ENCODE assay signal across 11 mouse cellular contexts in the genomic region with DNA sequence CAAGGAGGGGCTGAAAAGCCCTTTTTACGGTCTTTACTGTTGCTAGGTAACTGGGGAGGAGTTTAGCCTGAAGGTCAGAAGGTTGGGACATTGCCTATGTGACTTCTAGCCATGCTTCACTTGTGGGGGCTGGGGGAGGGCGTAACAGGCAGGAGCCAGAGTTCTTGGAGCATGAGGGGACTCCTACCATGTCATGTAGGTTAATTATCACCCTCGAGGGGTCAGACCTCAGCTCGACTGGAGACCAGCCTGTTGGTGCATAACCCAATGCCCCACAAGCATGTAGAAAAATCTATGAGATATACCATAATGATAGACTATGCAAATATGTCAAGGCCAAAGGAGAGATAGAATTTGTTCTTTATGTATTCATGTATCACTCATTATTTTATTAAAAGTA.
"Had no signal": no experiment of that assay in that cellular context is flagged by ENCODE, and none has a peak within 500 bp of the region (broad histone marks: within the 10 kb centered on the region; RNA-seq: fewer than 3 reads in every experiment).

No protein-coding gene starts in this region.

- H3K4me1 ChIP-seq: intestine, embryonic 15.5 days; limb, embryonic 13.5 days; midbrain, embryonic 13.5 days; neural tube, embryonic 15.5 days had no signal

- H3K36me3 ChIP-seq: intestine, embryonic 15.5 days; limb, embryonic 13.5 days; midbrain, embryonic 13.5 days; neural tube, embryonic 15.5 days had no signal

- H3K27me3 ChIP-seq: intestine, embryonic 15.5 days; limb, embryonic 13.5 days; midbrain, embryonic 13.5 days; neural tube, embryonic 15.5 days had no signal

- H3K27ac ChIP-seq: intestine, embryonic 15.5 days; layer of hippocampus, adult 2 months; limb, embryonic 13.5 days; liver, embryonic 14.5 days; midbrain, embryonic 13.5 days; neural tube, embryonic 15.5 days had no signal

- ATAC-seq: intestine, embryonic 15.5 days; midbrain, embryonic 13.5 days had no signal

- H3K4me3 ChIP-seq: intestine, embryonic 15.5 days; layer of hippocampus, adult 2 months; limb, embryonic 13.5 days; midbrain, embryonic 13.5 days; myocyte; neural tube, embryonic 15.5 days had no signal

- H3K4me2 ChIP-seq: intestine, embryonic 15.5 days; limb, embryonic 13.5 days; midbrain, embryonic 13.5 days; neural tube, embryonic 15.5 days had no signal

- DNase-seq: kidney, adult 8-10 months; kidney, postnatal 4 days; left cerebral cortex, postnatal 4 days; lung, adult 18-20 months had no signal

- H3K9me3 ChIP-seq: intestine, embryonic 15.5 days; limb, embryonic 13.5 days; midbrain, embryonic 13.5 days; neural tube, embryonic 15.5 days had no signal

- H3K9ac ChIP-seq: intestine, embryonic 15.5 days; limb, embryonic 13.5 days; liver, embryonic 14.5 days; midbrain, embryonic 13.5 days; neural tube, embryonic 15.5 days had no signal
